Mouse (Mus musculus) embryonic fibroblast, embryonic 13.5 days (primary cell): ENCODE data around the gene Nat8l.

Source experiments
- CTCF ChIP-seq: IDR thresholded peaks from 2 replicates; pipeline ENCODE4 v1.5.1; 2011; ENCODE audit warnings: mild to moderate bottlenecking, control low read depth, low read length, moderate library complexity, borderline replicate concordance; ENCODE audit not compliant: insufficient read depth
- POLR2A ChIP-seq: IDR thresholded peaks from 2 replicates; pipeline ENCODE4 v1.6.1; 2011; ENCODE audit warnings: low read depth, mild to moderate bottlenecking, control low read depth, low read length, moderate library complexity

- TF ChIP-seq CTCF (no peak), POLR2A (no peak)
Measured at GRCm38 (mm10) chr5:34002636-34003035, 6.9 kb downstream of the Nat8l start.
